Mouse (Mus musculus) brain, embryonic 14.5 days (tissue): ENCODE data around the gene Fam171a2.

ENCODE experiments used
- CTCF ChIP-seq: fragments of 200-500 bp; IDR thresholded peaks from 2 replicates; pipeline ENCODE4 v1.5.1; 2012; ENCODE audit warnings: inconsistent platforms, mild to moderate bottlenecking, moderate library complexity, borderline replicate concordance; ENCODE audit not compliant: insufficient read depth, insufficient read length; ENCODE audit errors: extremely low read depth
- POLR2A ChIP-seq: fragments of 200-500 bp; IDR thresholded peaks from 2 replicates; pipeline ENCODE4 v1.6.1; 2012; ENCODE audit warnings: mild to moderate bottlenecking, inconsistent platforms, borderline replicate concordance; ENCODE audit not compliant: poor library complexity, insufficient read depth, insufficient read length, severe bottlenecking; ENCODE audit errors: extremely low read depth

GRCm38 (mm10) chr11:102467041-102467631, 19.7 kb upstream of the Fam171a2 start:
- TF ChIP-seq CTCF: no peak
- TF ChIP-seq POLR2A: no peak
